Mouse (Mus musculus) midbrain, embryonic 11.5 days (tissue): ENCODE data around the gene 1700007K13Rik. TPM values are rescaled to one million over a fixed set of nuclear protein-coding genes. Genes with fewer than 3 reads are reported as not detected.

Source experiments
- ATAC-seq: fragments of 200-750 bp; cut with Nextera tagmentation; 2 replicates; pipeline ENCODE4 v1.8.0; 2017; ENCODE audit warnings: moderate TSS enrichment, moderate library complexity; ENCODE audit not compliant: low FRiP score
- DNase-seq: peaks from one replicate; pipeline ENCODE4 v3.0.0; 2015; ENCODE audit warnings: low spot score; ENCODE audit errors: missing footprints
- H3K27ac ChIP-seq: fragments of 300-500 bp; sonication (generic); 2 replicates; pipeline ENCODE4 v1.5.1; 2014; ENCODE audit warnings: low read depth, low read length
- H3K27me3 ChIP-seq: fragments of 300-500 bp; sonication (generic); 2 replicates; pipeline ENCODE4 v1.6.1; 2014; ENCODE audit warnings: mild to moderate bottlenecking, low read length, moderate library complexity, mixed read lengths; ENCODE audit not compliant: control insufficient read depth, insufficient read depth
- H3K36me3 ChIP-seq: fragments of 300-500 bp; sonication (generic); 2 replicates; pipeline ENCODE4 v1.6.1; 2014; ENCODE audit warnings: mild to moderate bottlenecking, low read length, moderate library complexity, mixed read lengths; ENCODE audit not compliant: control insufficient read depth, insufficient read depth
- H3K4me1 ChIP-seq: fragments of 300-500 bp; sonication (generic); 2 replicates; pipeline ENCODE4 v1.6.1; 2014; ENCODE audit warnings: low read length; ENCODE audit not compliant: control insufficient read depth, insufficient read depth
- H3K4me2 ChIP-seq: fragments of 300-500 bp; sonication (generic); 2 replicates; pipeline ENCODE4 v1.6.1; 2014; ENCODE audit warnings: mild to moderate bottlenecking, moderate library complexity
- H3K4me3 ChIP-seq: fragments of 300-500 bp; sonication (generic); 2 replicates; pipeline ENCODE4 v1.5.1; 2014; ENCODE audit warnings: low read depth, low read length
- H3K9ac ChIP-seq: fragments of 300-500 bp; sonication (generic); 2 replicates; pipeline ENCODE4 v1.6.1; 2014; ENCODE audit warnings: low read length
- H3K9me3 ChIP-seq: fragments of 300-500 bp; sonication (generic); 2 replicates; pipeline ENCODE4 v1.6.1; 2016; ENCODE audit warnings: low read length; ENCODE audit not compliant: control insufficient read depth
- WGBS: fragments of 180-500 bp; shearing (Covaris S2); extraction: QIAGEN DNeasy Blood & Tissue Kit; methylation state at CpG from one replicate; pipeline ENCODE4 v1.1.7; 2014; 5-methylcytosine and 5-hydroxymethylcytosine counted together
- polyA plus RNA-seq: library from polyadenylated mRNA; unstranded; fragments of >200 nt; fragmentation: Nextera tagmentation; extraction: Ambion mirVana; gene quantifications from 2 replicates; pipeline ENCODE4 v1.2.1, GENCODE M21; 2014

The 1700007K13Rik gene
- polyA plus RNA-seq, 1 experiment from 2014 or later, result 1.3 TPM

DNA sequence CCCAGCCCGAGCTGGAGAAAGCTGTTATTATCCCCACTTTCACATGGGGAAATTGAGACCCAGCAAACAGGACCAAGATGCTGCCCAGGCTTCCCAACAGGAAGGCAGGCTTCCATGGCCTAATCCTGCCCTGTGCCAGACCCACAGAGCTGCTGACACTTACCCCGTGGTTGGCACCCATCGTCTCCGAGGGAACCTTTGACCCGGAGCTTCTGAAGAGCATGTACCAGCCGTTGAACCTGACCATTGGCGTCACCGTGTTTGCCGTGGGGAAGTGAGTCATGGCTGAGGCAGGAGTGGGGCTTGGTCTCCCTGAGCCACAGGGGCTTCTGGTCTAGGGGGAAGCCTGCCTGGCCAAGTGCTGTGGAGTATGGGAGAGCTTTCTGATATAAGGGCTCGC lies 36.9 kb upstream of the 1700007K13Rik start:
- DNase-seq, result no peak

DNA sequence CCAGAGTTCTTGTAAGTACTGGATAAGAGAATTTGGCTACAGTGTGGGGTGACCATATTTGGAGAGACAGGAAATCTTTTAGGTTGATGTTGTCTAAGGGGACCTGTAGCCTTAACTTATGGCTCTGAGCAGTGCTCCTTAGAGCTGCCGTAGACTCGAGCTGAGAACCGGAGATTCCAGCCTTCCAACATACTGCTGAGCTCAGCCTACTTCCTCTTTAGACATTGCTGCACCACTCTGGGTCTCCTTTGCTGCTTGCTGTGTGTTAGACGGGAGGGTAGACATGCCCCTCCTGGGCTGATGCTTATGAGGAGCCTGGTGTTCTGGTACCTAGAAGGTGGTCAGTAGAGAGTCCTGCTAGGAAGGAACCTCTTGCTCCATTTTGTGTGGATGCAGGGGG lies 32.3 kb upstream of the 1700007K13Rik start:
- Histone ChIP-seq H3K4me2 (no peak overlapping the region), H3K9ac (no peak overlapping the region), H3K27me3 (no peaks in the 10 kb centered on the region), H3K27ac (no peak overlapping the region), H3K4me1 (no peaks in the 10 kb centered on the region), H3K36me3 (no peaks in the 10 kb centered on the region), H3K9me3 (no peaks in the 10 kb centered on the region), H3K4me3 (no peak overlapping the region)
- DNase-seq (no peak), ATAC-seq (no peak)
- 86% methylated on average over 4 of the region's 4 CpGs for WGBS

More for the DNA sequence above, 36.9 kb upstream of the 1700007K13Rik start:
- no peak overlapping the region for H3K27ac ChIP-seq
- H3K4me2 ChIP-seq, result no peak overlapping the region
- no peaks in the 10 kb centered on the region for H3K27me3 ChIP-seq
- no peaks in the 10 kb centered on the region for H3K36me3 ChIP-seq
- H3K9me3 ChIP-seq, result no peaks in the 10 kb centered on the region
- WGBS, result 89% methylated on average over 10 of the region's 10 CpGs
- no peak overlapping the region for H3K4me3 ChIP-seq
- no peak overlapping the region for H3K9ac ChIP-seq
- ATAC-seq, result no peak
- no peaks in the 10 kb centered on the region for H3K4me1 ChIP-seq

GRCm38 (mm10) chr2:28497561-28497960 lies 31.4 kb upstream of the 1700007K13Rik start:
- no peaks in the 10 kb centered on the region for H3K4me1 ChIP-seq
- no peak overlapping the region for H3K9ac ChIP-seq
- no peak overlapping the region for H3K4me3 ChIP-seq
- H3K36me3 ChIP-seq, result no peaks in the 10 kb centered on the region
- ATAC-seq, result no peak
- no peak for DNase-seq
- H3K4me2 ChIP-seq, result no peak overlapping the region
- H3K27me3 ChIP-seq, result no peaks in the 10 kb centered on the region
- no peak overlapping the region for H3K27ac ChIP-seq
- 80% methylated on average over 5 of the region's 5 CpGs for WGBS
- H3K9me3 ChIP-seq, result no peaks in the 10 kb centered on the region

DNA sequence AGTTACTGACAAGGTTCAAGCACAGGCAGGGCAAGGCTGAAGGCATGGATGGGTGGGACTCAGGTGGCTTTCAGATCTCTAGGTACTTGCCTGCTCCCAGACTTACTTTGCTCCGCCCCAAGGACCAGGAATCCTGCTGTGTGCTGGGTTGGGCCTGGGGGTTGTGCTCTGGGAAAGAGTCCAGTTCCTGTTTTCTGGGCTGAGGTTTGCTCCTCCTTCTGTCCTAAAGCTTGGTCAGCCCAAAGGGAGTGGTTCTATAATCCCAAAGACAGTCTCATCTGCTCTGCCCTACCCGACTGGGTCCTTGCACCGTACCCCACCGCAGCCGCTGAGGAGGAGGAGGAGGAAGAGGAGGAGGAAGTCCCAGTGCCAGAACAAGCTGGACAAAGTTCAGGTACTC lies 30.5 kb upstream of the 1700007K13Rik start, which contains the start of gene Gbgt1:
Gene Gbgt1 (plus strand): TSS at position 221 of the 400 bp plus-strand sequence.
- H3K9ac ChIP-seq, result no peak within 1 kb of the TSS
- H3K36me3 ChIP-seq, result no peaks in the 10 kb centered on the region
- no peaks in the 10 kb centered on the region for H3K27me3 ChIP-seq
- no peak within 1 kb of the TSS for H3K4me3 ChIP-seq
- 83% methylated on average over 5 of the region's 5 CpGs for WGBS
- no peaks in the 10 kb centered on the region for H3K4me1 ChIP-seq
- ATAC-seq (no peak), DNase-seq (no peak)
- no peaks in the 10 kb centered on the region for H3K9me3 ChIP-seq
- H3K4me2 ChIP-seq, result no peak within 1 kb of the TSS
- H3K27ac ChIP-seq, result no peak within 1 kb of the TSS

DNA sequence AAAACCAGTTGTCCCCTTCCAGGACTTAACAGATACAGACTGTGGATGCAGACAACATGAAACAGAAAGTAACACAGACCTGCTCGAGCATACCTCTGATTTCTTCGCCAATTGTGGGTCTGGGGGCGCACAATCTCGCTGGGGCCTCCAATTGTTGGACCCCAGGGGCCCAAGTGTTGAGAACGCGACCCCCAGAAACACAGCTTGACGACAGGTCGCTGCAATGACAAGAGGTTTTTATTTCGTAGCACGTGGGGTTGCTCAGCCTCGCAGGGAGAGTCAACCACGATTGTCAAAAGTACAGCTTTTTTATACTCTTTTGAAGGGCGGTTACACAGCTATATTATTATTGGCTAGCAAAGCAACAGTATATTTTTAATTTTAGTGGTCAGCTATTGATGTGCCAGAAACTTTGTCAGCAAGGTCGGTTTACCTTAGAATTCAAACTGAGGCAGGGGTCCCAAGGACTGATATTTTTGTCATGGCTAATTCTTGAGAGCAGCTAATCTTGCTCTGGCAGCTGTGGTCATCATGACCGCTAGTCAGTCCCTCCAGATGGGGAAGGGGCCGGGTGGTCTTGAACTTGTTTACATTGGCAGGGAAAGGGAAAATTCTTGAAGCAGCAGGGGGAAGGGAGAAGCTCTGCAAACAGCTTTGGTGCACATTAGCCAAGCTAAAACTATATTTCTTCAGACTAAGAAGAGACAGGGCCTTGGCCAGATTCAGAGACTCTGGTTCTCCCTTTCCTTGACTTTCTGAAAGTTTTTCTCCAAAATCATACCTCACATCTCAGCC lies 29.9 kb upstream of the 1700007K13Rik start:
- no peaks in the 10 kb centered on the region for H3K4me1 ChIP-seq
- WGBS, result 88% methylated on average over 16 of the region's 16 CpGs
- no peak overlapping the region for H3K27ac ChIP-seq
- no peak overlapping the region for H3K9ac ChIP-seq
- ATAC-seq (no peak), DNase-seq (no peak)
- H3K27me3 ChIP-seq, result no peaks in the 10 kb centered on the region
- no peaks in the 10 kb centered on the region for H3K36me3 ChIP-seq
- H3K4me2 ChIP-seq, result no peak overlapping the region
- H3K4me3 ChIP-seq, result no peak overlapping the region
- H3K9me3 ChIP-seq, result no peaks in the 10 kb centered on the region

DNA sequence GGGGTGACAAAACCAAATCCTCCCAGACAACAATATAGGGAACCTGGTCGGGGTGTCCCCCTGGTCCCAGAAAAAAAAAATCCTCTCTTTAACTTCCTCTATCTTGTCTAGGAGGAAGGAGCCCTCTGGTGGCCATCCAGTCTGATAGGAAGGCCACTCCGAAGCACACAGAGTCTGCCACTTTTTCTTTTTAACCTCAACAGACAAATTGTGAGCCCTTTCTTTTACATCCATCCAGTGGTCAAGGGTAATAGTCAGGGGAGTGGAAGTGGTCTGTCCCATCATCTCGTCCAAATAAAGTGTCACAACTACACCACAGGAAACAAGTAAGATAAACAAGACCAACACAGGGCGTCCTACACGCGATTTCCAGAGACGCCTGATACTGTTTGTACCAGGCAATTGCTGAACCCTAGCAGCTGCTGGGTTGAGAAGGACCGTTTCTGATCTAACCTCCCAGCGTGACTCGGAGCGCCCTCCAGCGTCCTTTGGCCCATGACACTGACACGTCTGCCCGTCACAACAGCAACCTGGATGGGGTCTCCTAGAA lies 29.1 kb upstream of the 1700007K13Rik start:
- DNase-seq (no peak), ATAC-seq (no peak)
- no peak overlapping the region for H3K4me2 ChIP-seq
- no peaks in the 10 kb centered on the region for H3K4me1 ChIP-seq
- H3K9me3 ChIP-seq, result no peaks in the 10 kb centered on the region
- no peak overlapping the region for H3K4me3 ChIP-seq
- no peaks in the 10 kb centered on the region for H3K36me3 ChIP-seq
- no peak overlapping the region for H3K9ac ChIP-seq
- no peaks in the 10 kb centered on the region for H3K27me3 ChIP-seq
- WGBS, result 84% methylated on average over 14 of the region's 14 CpGs
- H3K27ac ChIP-seq, result no peak overlapping the region

DNA sequence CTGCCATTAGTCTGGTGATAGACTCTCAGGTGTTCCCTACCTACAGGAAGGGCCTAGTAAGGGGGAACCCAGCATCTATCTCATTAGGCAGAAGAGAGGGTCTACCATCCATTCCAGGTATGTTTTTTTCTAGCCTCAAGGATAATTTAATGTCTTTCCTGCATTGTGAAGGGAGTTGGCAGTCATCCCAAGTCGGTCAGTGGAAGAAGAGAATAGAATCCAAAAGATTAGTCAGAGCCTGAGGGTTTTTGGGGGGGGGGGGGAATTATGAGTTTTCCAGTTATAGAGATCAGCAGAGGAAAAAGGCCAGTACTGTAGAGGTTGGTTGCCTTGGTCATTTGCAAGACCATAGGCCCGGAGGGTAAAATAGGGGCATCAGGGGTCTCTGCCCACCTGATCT lies 28.4 kb upstream of the 1700007K13Rik start:
- no peak for DNase-seq
- WGBS, result 96% methylated on average over 2 of the region's 2 CpGs
- ATAC-seq, result no peak
- Histone ChIP-seq H3K27me3 (no peaks in the 10 kb centered on the region), H3K9me3 (no peaks in the 10 kb centered on the region), H3K4me3 (no peak overlapping the region), H3K27ac (no peak overlapping the region), H3K4me1 (no peaks in the 10 kb centered on the region), H3K9ac (no peak overlapping the region), H3K4me2 (no peak overlapping the region), H3K36me3 (no peaks in the 10 kb centered on the region)

DNA sequence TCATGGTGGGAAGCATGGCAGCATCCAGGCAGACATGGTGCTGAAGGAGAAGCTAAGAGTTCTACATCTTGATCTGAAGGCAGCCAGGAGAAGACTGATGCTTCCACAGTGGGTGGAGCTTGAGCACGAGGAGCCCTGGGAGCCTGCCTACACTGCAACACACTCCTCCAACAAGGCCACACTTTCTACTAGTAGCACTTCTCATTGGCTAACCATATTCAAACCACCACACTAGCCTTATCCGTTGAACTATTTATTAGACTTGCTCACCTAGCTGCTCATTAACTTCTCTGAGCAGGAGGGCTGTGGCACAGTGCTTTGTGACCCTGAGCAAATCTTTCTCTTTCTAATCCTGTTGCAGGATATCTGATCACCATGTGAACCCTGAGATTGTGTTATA lies 17.7 kb upstream of the 1700007K13Rik start:
- WGBS, result 69% methylated on average over 2 of the region's 2 CpGs
- Histone ChIP-seq H3K27ac (no peak overlapping the region), H3K36me3 (no peaks in the 10 kb centered on the region), H3K4me2 (no peak overlapping the region), H3K4me1 (no peaks in the 10 kb centered on the region), H3K9ac (no peak overlapping the region), H3K9me3 (no peaks in the 10 kb centered on the region), H3K4me3 (no peak overlapping the region), H3K27me3 (no peaks in the 10 kb centered on the region)
- no peak for ATAC-seq
- DNase-seq, result no peak
